Mouse (Mus musculus): Measurements from ENCODE around the gene Fbxl3. TPM values are rescaled to one million over a fixed set of nuclear protein-coding genes. Genes with fewer than 3 reads are reported as not detected.

Fbxl3 gene
- polyA plus RNA-seq, 1 experiment from 2014 or later, result 35.0 TPM

- DNase-seq (ENCODE audit: low spot score) (no peak), ATAC-seq (ENCODE audit: low read depth) (no peak)
- 90% methylated on average over 7 of the region's 7 CpGs for WGBS
- H3K4me1 ChIP-seq (ENCODE audit: control insufficient read depth, insufficient read depth, low read length), result no peaks in the 10 kb centered on the region
- H3K4me2 ChIP-seq (ENCODE audit: low read depth, low read length), result no peak overlapping the region
- H3K9ac ChIP-seq (ENCODE audit: low read depth, low read length), result no peak overlapping the region
- H3K27me3 ChIP-seq (replicated peaks; ENCODE audit: control insufficient read depth, insufficient read depth, low read length), result no peaks in the 10 kb centered on the region
- H3K27ac ChIP-seq (replicated peaks; ENCODE audit: low read depth, low read length), result no peak overlapping the region
- H3K9me3 ChIP-seq (ENCODE audit: control insufficient read depth, low read length), result no peaks in the 10 kb centered on the region
- peaks cover 53% of the 10 kb centered on the region for H3K36me3 ChIP-seq (ENCODE audit: control insufficient read depth, insufficient read depth, low read length)
- H3K4me3 ChIP-seq (ENCODE audit: low read depth, low read length), result no peak overlapping the region
Observed at GRCm38 (mm10) chr14:103075166-103075565, 24.2 kb downstream of the Fbxl3 start.

GRCm38 (mm10) chr14:103073825-103074224, 25.5 kb downstream of the Fbxl3 start:
- Histone ChIP-seq H3K27me3 (replicated peaks; ENCODE audit: control insufficient read depth, insufficient read depth, low read length) (no peaks in the 10 kb centered on the region), H3K4me1 (ENCODE audit: control insufficient read depth, insufficient read depth, low read length) (no peaks in the 10 kb centered on the region), H3K4me2 (ENCODE audit: low read depth, low read length) (no peak overlapping the region), H3K36me3 (ENCODE audit: control insufficient read depth, insufficient read depth, low read length) (peaks cover 53% of the 10 kb centered on the region), H3K9me3 (ENCODE audit: control insufficient read depth, low read length) (no peaks in the 10 kb centered on the region), H3K27ac (replicated peaks; ENCODE audit: low read depth, low read length) (no peak overlapping the region), H3K4me3 (ENCODE audit: low read depth, low read length) (no peak overlapping the region), H3K9ac (ENCODE audit: low read depth, low read length) (no peak overlapping the region)
- no peak for DNase-seq (ENCODE audit: low spot score)
- no peak for ATAC-seq (ENCODE audit: low read depth)
- 94% methylated on average over 8 of the region's 8 CpGs for WGBS

GRCm38 (mm10) chr14:103072731-103073130, 26.6 kb downstream of the Fbxl3 start:
- Histone ChIP-seq H3K27me3 (replicated peaks; ENCODE audit: control insufficient read depth, insufficient read depth, low read length) (no peaks in the 10 kb centered on the region), H3K27ac (replicated peaks; ENCODE audit: low read depth, low read length) (no peak overlapping the region), H3K4me2 (ENCODE audit: low read depth, low read length) (no peak overlapping the region), H3K4me3 (ENCODE audit: low read depth, low read length) (no peak overlapping the region), H3K9ac (ENCODE audit: low read depth, low read length) (no peak overlapping the region), H3K4me1 (ENCODE audit: control insufficient read depth, insufficient read depth, low read length) (no peaks in the 10 kb centered on the region), H3K9me3 (ENCODE audit: control insufficient read depth, low read length) (no peaks in the 10 kb centered on the region), H3K36me3 (ENCODE audit: control insufficient read depth, insufficient read depth, low read length) (peaks cover 46% of the 10 kb centered on the region)
- ATAC-seq (ENCODE audit: low read depth), result no peak
- DNase-seq (ENCODE audit: low spot score), result no peak
- 89% methylated on average over 4 of the region's 4 CpGs for WGBS

- no peak for DNase-seq (ENCODE audit: low spot score)
Observed at GRCm38 (mm10) chr14:103071471-103071870, 27.9 kb downstream of the Fbxl3 start.

GRCm38 (mm10) chr14:103070790-103071189, 28.6 kb downstream of the Fbxl3 start:
- Histone ChIP-seq H3K27ac (replicated peaks; ENCODE audit: low read depth, low read length) (peak overlapping the region; percentile 77; the same call in 1 of the 2 replicates), H3K9me3 (ENCODE audit: control insufficient read depth, low read length) (no peaks in the 10 kb centered on the region), H3K4me3 (ENCODE audit: low read depth, low read length) (peak overlapping the region; percentile 61), H3K27me3 (replicated peaks; ENCODE audit: control insufficient read depth, insufficient read depth, low read length) (no peaks in the 10 kb centered on the region), H3K36me3 (ENCODE audit: control insufficient read depth, insufficient read depth, low read length) (peaks cover 28% of the 10 kb centered on the region), H3K4me2 (ENCODE audit: low read depth, low read length) (peak overlapping the region; percentile 83), H3K4me1 (ENCODE audit: control insufficient read depth, insufficient read depth, low read length) (no peaks in the 10 kb centered on the region), H3K9ac (ENCODE audit: low read depth, low read length) (peak overlapping the region; percentile 73)
- DNase-seq (ENCODE audit: low spot score) (peak; percentile 12), ATAC-seq (ENCODE audit: low read depth) (no peak)
- WGBS, result 2% methylated on average over 10 of the region's 10 CpGs

More at GRCm38 (mm10) chr14:103071471-103071870, 27.9 kb downstream of the Fbxl3 start:
- H3K4me2 ChIP-seq (ENCODE audit: low read depth, low read length), result peak overlapping the region; percentile 83; the same call in 1 of the 2 replicates
- ATAC-seq (ENCODE audit: low read depth), result no peak
- peaks cover 35% of the 10 kb centered on the region for H3K36me3 ChIP-seq (ENCODE audit: control insufficient read depth, insufficient read depth, low read length)
- H3K27ac ChIP-seq (replicated peaks; ENCODE audit: low read depth, low read length), result no peak overlapping the region
- H3K4me3 ChIP-seq (ENCODE audit: low read depth, low read length), result no peak overlapping the region
- no peaks in the 10 kb centered on the region for H3K4me1 ChIP-seq (ENCODE audit: control insufficient read depth, insufficient read depth, low read length)
- H3K9me3 ChIP-seq (ENCODE audit: control insufficient read depth, low read length), result no peaks in the 10 kb centered on the region
- no peak overlapping the region for H3K9ac ChIP-seq (ENCODE audit: low read depth, low read length)
- WGBS, result 92% methylated on average over 12 of the region's 12 CpGs
- H3K27me3 ChIP-seq (replicated peaks; ENCODE audit: control insufficient read depth, insufficient read depth, low read length), result no peaks in the 10 kb centered on the region

GRCm38 (mm10) chr14:103069864-103070611, 29.3 kb downstream of the Fbxl3 start, which contains the start of gene Cln5:
Cln5 (plus strand) TSS chr14:103070216.
- H3K27ac ChIP-seq (replicated peaks; ENCODE audit: low read depth, low read length), result peak within 1 kb of the TSS; percentile 77
- ATAC-seq (ENCODE audit: low read depth) (peak; percentile 98), DNase-seq (ENCODE audit: low spot score) (peak; percentile 97)
- peak within 1 kb of the TSS; percentile 83 for H3K4me2 ChIP-seq (ENCODE audit: low read depth, low read length)
- H3K4me3 ChIP-seq (ENCODE audit: low read depth, low read length), result peak within 1 kb of the TSS; percentile 61
- H3K9me3 ChIP-seq (ENCODE audit: control insufficient read depth, low read length), result no peaks in the 10 kb centered on the region
- peak within 1 kb of the TSS; percentile 73 for H3K9ac ChIP-seq (ENCODE audit: low read depth, low read length)
- peaks cover 24% of the 10 kb centered on the region for H3K36me3 ChIP-seq (ENCODE audit: control insufficient read depth, insufficient read depth, low read length)
- no peaks in the 10 kb centered on the region for H3K4me1 ChIP-seq (ENCODE audit: control insufficient read depth, insufficient read depth, low read length)
- 0% methylated on average over 29 of the region's 65 CpGs for WGBS
- no peaks in the 10 kb centered on the region for H3K27me3 ChIP-seq (replicated peaks; ENCODE audit: control insufficient read depth, insufficient read depth, low read length)

GRCm38 (mm10) chr14:103069465-103069863, 29.9 kb downstream of the Fbxl3 start:
- Histone ChIP-seq H3K9me3 (ENCODE audit: control insufficient read depth, low read length) (no peaks in the 10 kb centered on the region), H3K4me1 (ENCODE audit: control insufficient read depth, insufficient read depth, low read length) (no peaks in the 10 kb centered on the region), H3K9ac (ENCODE audit: low read depth, low read length) (peak overlapping the region; percentile 73), H3K27me3 (replicated peaks; ENCODE audit: control insufficient read depth, insufficient read depth, low read length) (no peaks in the 10 kb centered on the region), H3K4me2 (ENCODE audit: low read depth, low read length) (peak overlapping the region; percentile 83), H3K36me3 (ENCODE audit: control insufficient read depth, insufficient read depth, low read length) (peaks cover 19% of the 10 kb centered on the region), H3K27ac (replicated peaks; ENCODE audit: low read depth, low read length) (peak overlapping the region; percentile 77; the same call in 1 of the 2 replicates), H3K4me3 (ENCODE audit: low read depth, low read length) (peak overlapping the region; percentile 61)
- WGBS, result 16% methylated on average over 12 of the region's 12 CpGs
- DNase-seq (ENCODE audit: low spot score) (no peak), ATAC-seq (ENCODE audit: low read depth) (no peak; the same call in 1 of the 2 replicates)

- Histone ChIP-seq H3K27ac (replicated peaks; ENCODE audit: low read depth, low read length) (no peak overlapping the region), H3K4me2 (ENCODE audit: low read depth, low read length) (no peak overlapping the region), H3K9me3 (ENCODE audit: control insufficient read depth, low read length) (no peaks in the 10 kb centered on the region), H3K36me3 (ENCODE audit: control insufficient read depth, insufficient read depth, low read length) (no peaks in the 10 kb centered on the region), H3K9ac (ENCODE audit: low read depth, low read length) (no peak overlapping the region), H3K4me1 (ENCODE audit: control insufficient read depth, insufficient read depth, low read length) (no peaks in the 10 kb centered on the region), H3K4me3 (ENCODE audit: low read depth, low read length) (no peak overlapping the region), H3K27me3 (replicated peaks; ENCODE audit: control insufficient read depth, insufficient read depth, low read length) (no peaks in the 10 kb centered on the region)
- peak; percentile 70 for DNase-seq (ENCODE audit: low spot score)
- no peak for ATAC-seq (ENCODE audit: low read depth)
- 13% methylated on average over 10 of the region's 10 CpGs for WGBS
Observed at GRCm38 (mm10) chr14:103065294-103066167, 33.8 kb downstream of the Fbxl3 start.
